Mouse (Mus musculus): ENCODE results near the gene Card10.

DNA sequence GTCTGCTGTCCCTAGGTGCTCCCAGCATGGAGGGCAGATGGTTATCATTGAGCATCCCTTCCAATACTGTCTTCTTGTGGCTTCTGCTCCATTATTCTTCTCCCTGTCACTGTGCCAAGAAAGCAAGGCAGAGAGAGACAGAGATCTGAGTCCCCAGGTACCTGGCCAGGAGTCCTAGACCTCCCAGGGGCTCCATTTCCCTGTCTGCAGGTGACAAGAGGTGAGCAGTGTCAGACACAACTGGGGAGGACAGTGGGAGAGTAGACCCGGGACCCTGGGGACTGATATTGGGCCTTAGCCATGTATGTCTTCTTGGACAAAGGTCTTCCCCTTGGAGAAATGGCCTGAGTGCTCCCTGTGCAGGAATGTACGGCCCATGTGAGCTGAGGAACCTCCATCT, 2.5 kb upstream of the Card10 start:
- no peak for TF ChIP-seq CTCF (IDR thresholded peaks at IDR 0.05; ENCODE audit: insufficient read depth, low read depth, low read length)
- TF ChIP-seq POLR2A (IDR thresholded peaks at IDR 0.05; ENCODE audit: insufficient read depth, low read depth, low read length), result no peak
